Mouse (Mus musculus): ENCODE measurements around the gene Pla2g12a. TPM values are rescaled to one million over a fixed set of nuclear protein-coding genes. Genes with fewer than 3 reads are reported as not detected.

Pla2g12a gene
- polyA plus RNA-seq, 1 experiment from 2014 or later, result 58.0 TPM

GRCm38 (mm10) chr3:129901271-129901809, 22.9 kb downstream of the Pla2g12a start, which contains the start of gene Casp6:
Gene Casp6, plus strand, starts transcription at chr3:129901425.
- peak within 1 kb of the TSS; percentile 69 for H3K9ac ChIP-seq
- peak within 1 kb of the TSS; percentile 63 for H3K4me3 ChIP-seq
- H3K4me2 ChIP-seq, result peak within 1 kb of the TSS; percentile 80
- peak within 1 kb of the TSS; percentile 86 for H3K27ac ChIP-seq
- WGBS, result under 1% methylated on average over 34 of the region's 34 CpGs
- H3K36me3 ChIP-seq, result peaks cover 6% of the 10 kb centered on the region; the same call in 1 of the 2 replicates
- H3K4me1 ChIP-seq (replicated peaks), result peaks cover 26% of the 10 kb centered on the region
- H3K27me3 ChIP-seq, result no peaks in the 10 kb centered on the region
- peak; percentile 92 for ATAC-seq (replicated peaks; ENCODE audit: insufficient number of reproducible peaks, insufficient read depth, low FRiP score, low read depth)
- H3K9me3 ChIP-seq (replicated peaks), result no peaks in the 10 kb centered on the region

GRCm38 (mm10) chr3:129903369-129903768, 25.0 kb downstream of the Pla2g12a start:
- Histone ChIP-seq H3K9ac (no peak overlapping the region), H3K27me3 (no peaks in the 10 kb centered on the region), H3K4me2 (no peak overlapping the region), H3K4me3 (no peak overlapping the region), H3K36me3 (peaks cover 11% of the 10 kb centered on the region; the same call in 1 of the 2 replicates), H3K27ac (no peak overlapping the region), H3K9me3 (replicated peaks) (no peaks in the 10 kb centered on the region), H3K4me1 (replicated peaks) (peaks cover 23% of the 10 kb centered on the region)
- WGBS, result 92% methylated on average over 3 of the region's 3 CpGs
- ATAC-seq (replicated peaks; ENCODE audit: insufficient number of reproducible peaks, insufficient read depth, low FRiP score, low read depth), result no peak

GRCm38 (mm10) chr3:129903866-129904265, 25.5 kb downstream of the Pla2g12a start:
- H3K4me3 ChIP-seq, result no peak overlapping the region
- H3K9me3 ChIP-seq (replicated peaks), result no peaks in the 10 kb centered on the region
- peaks cover 16% of the 10 kb centered on the region; the same call in 1 of the 2 replicates for H3K36me3 ChIP-seq
- peaks cover 23% of the 10 kb centered on the region for H3K4me1 ChIP-seq (replicated peaks)
- WGBS, result 84% methylated on average over 8 of the region's 8 CpGs
- ATAC-seq (replicated peaks; ENCODE audit: insufficient number of reproducible peaks, insufficient read depth, low FRiP score, low read depth), result no peak
- no peak overlapping the region for H3K27ac ChIP-seq
- H3K4me2 ChIP-seq, result no peak overlapping the region
- no peaks in the 10 kb centered on the region for H3K27me3 ChIP-seq
- H3K9ac ChIP-seq, result no peak overlapping the region

GRCm38 (mm10) chr3:129904381-129905132, 26.2 kb downstream of the Pla2g12a start:
- H3K4me2 ChIP-seq, result no peak overlapping the region
- peaks cover 23% of the 10 kb centered on the region for H3K4me1 ChIP-seq (replicated peaks)
- WGBS, result 77% methylated on average over 7 of the region's 7 CpGs
- H3K4me3 ChIP-seq, result no peak overlapping the region
- H3K27me3 ChIP-seq, result no peaks in the 10 kb centered on the region
- no peak overlapping the region for H3K27ac ChIP-seq
- H3K36me3 ChIP-seq, result peaks cover 22% of the 10 kb centered on the region; the same call in 1 of the 2 replicates
- no peak for ATAC-seq (replicated peaks; ENCODE audit: insufficient number of reproducible peaks, insufficient read depth, low FRiP score, low read depth)
- no peak overlapping the region for H3K9ac ChIP-seq
- no peaks in the 10 kb centered on the region for H3K9me3 ChIP-seq (replicated peaks)

GRCm38 (mm10) chr3:129912025-129912424, 33.6 kb downstream of the Pla2g12a start:
- Histone ChIP-seq H3K27me3 (no peaks in the 10 kb centered on the region), H3K36me3 (peaks cover 48% of the 10 kb centered on the region), H3K9me3 (replicated peaks) (no peaks in the 10 kb centered on the region), H3K27ac (no peak overlapping the region), H3K4me2 (no peak overlapping the region), H3K9ac (no peak overlapping the region), H3K4me3 (no peak overlapping the region), H3K4me1 (replicated peaks) (no peaks in the 10 kb centered on the region)
- WGBS, result 92% methylated on average over 14 of the region's 14 CpGs
- ATAC-seq (replicated peaks; ENCODE audit: insufficient number of reproducible peaks, insufficient read depth, low FRiP score, low read depth), result no peak

- no peak overlapping the region for H3K9ac ChIP-seq
- no peak overlapping the region for H3K4me3 ChIP-seq
- WGBS, result 89% methylated on average over 13 of the region's 13 CpGs
- no peaks in the 10 kb centered on the region for H3K9me3 ChIP-seq (replicated peaks)
- no peaks in the 10 kb centered on the region for H3K27me3 ChIP-seq
- peaks cover 48% of the 10 kb centered on the region for H3K36me3 ChIP-seq
- H3K4me1 ChIP-seq (replicated peaks), result no peaks in the 10 kb centered on the region
- no peak for ATAC-seq (replicated peaks; ENCODE audit: insufficient number of reproducible peaks, insufficient read depth, low FRiP score, low read depth)
- no peak overlapping the region for H3K4me2 ChIP-seq
- no peak overlapping the region for H3K27ac ChIP-seq
These were observed 34.8 kb downstream of the Pla2g12a start for GRCm38 (mm10) chr3:129913241-129913640.

GRCm38 (mm10) chr3:129917424-129917823, 39.0 kb downstream of the Pla2g12a start:
- Histone ChIP-seq H3K4me2 (no peak overlapping the region), H3K27me3 (no peaks in the 10 kb centered on the region), H3K36me3 (peaks cover 16% of the 10 kb centered on the region), H3K27ac (no peak overlapping the region), H3K4me3 (no peak overlapping the region), H3K9me3 (replicated peaks) (no peaks in the 10 kb centered on the region), H3K4me1 (replicated peaks) (no peaks in the 10 kb centered on the region), H3K9ac (no peak overlapping the region)
- 62% methylated on average over 3 of the region's 3 CpGs for WGBS
- no peak for ATAC-seq (replicated peaks; ENCODE audit: insufficient number of reproducible peaks, insufficient read depth, low FRiP score, low read depth)

GRCm38 (mm10) chr3:129918434-129918833, 40.0 kb downstream of the Pla2g12a start:
- 13% methylated on average over 13 of the region's 13 CpGs for WGBS
- Histone ChIP-seq H3K4me2 (no peak overlapping the region), H3K27me3 (no peaks in the 10 kb centered on the region), H3K9me3 (replicated peaks) (no peaks in the 10 kb centered on the region), H3K36me3 (peaks cover 6% of the 10 kb centered on the region; the same call in 1 of the 2 replicates), H3K9ac (no peak overlapping the region), H3K4me3 (no peak overlapping the region), H3K4me1 (replicated peaks) (no peaks in the 10 kb centered on the region), H3K27ac (no peak overlapping the region)
- no peak for ATAC-seq (replicated peaks; ENCODE audit: insufficient number of reproducible peaks, insufficient read depth, low FRiP score, low read depth)

GRCm38 (mm10) chr3:129923581-129923980, 45.2 kb downstream of the Pla2g12a start:
- H3K4me3 ChIP-seq, result no peak overlapping the region
- H3K27me3 ChIP-seq, result no peaks in the 10 kb centered on the region
- WGBS, result 87% methylated on average over 7 of the region's 7 CpGs
- H3K4me1 ChIP-seq (replicated peaks), result no peaks in the 10 kb centered on the region
- no peaks in the 10 kb centered on the region for H3K36me3 ChIP-seq
- no peak overlapping the region for H3K27ac ChIP-seq
- ATAC-seq (replicated peaks; ENCODE audit: insufficient number of reproducible peaks, insufficient read depth, low FRiP score, low read depth), result no peak
- no peak overlapping the region for H3K9ac ChIP-seq
- H3K9me3 ChIP-seq (replicated peaks), result no peaks in the 10 kb centered on the region
- no peak overlapping the region for H3K4me2 ChIP-seq

- Histone ChIP-seq H3K36me3 (no peaks in the 10 kb centered on the region), H3K9me3 (replicated peaks) (no peaks in the 10 kb centered on the region)
- WGBS, result 70% methylated on average over 3 of the region's 3 CpGs
These were observed 47.5 kb downstream of the Pla2g12a start for GRCm38 (mm10) chr3:129925861-129926260.

GRCm38 (mm10) chr3:129930213-129930778, 51.9 kb downstream of the Pla2g12a start:
- Histone ChIP-seq H3K9ac (no peak overlapping the region), H3K9me3 (replicated peaks) (no peaks in the 10 kb centered on the region), H3K4me3 (no peak overlapping the region), H3K36me3 (no peaks in the 10 kb centered on the region), H3K4me2 (no peak overlapping the region), H3K4me1 (replicated peaks) (no peaks in the 10 kb centered on the region), H3K27me3 (no peaks in the 10 kb centered on the region), H3K27ac (no peak overlapping the region)
- ATAC-seq (replicated peaks; ENCODE audit: insufficient number of reproducible peaks, insufficient read depth, low FRiP score, low read depth), result no peak
- WGBS, result 50% methylated on average over 6 of the region's 6 CpGs

More at GRCm38 (mm10) chr3:129925861-129926260, 47.5 kb downstream of the Pla2g12a start:
- H3K27ac ChIP-seq, result no peak overlapping the region
- no peaks in the 10 kb centered on the region for H3K27me3 ChIP-seq
- ATAC-seq (replicated peaks; ENCODE audit: insufficient number of reproducible peaks, insufficient read depth, low FRiP score, low read depth), result no peak
- no peaks in the 10 kb centered on the region for H3K4me1 ChIP-seq (replicated peaks)
- no peak overlapping the region for H3K9ac ChIP-seq
- no peak overlapping the region for H3K4me2 ChIP-seq
- H3K4me3 ChIP-seq, result no peak overlapping the region
